Mouse (Mus musculus): Measurements from ENCODE around the gene Ddah2. TPM values are rescaled to one million over a fixed set of nuclear protein-coding genes. Genes with fewer than 3 reads are reported as not detected.
A peak's percentile ranks its signal among the peaks of the same experiment; 100 is the strongest.

Ddah2 gene
- polyA plus RNA-seq, 1 experiment, result 54.0 TPM

GRCm38 (mm10) chr17:35048932-35049440 lies 9.8 kb upstream of the Ddah2 start:
- H3K27me3 ChIP-seq (ENCODE audit: control insufficient read depth, insufficient read depth, low read length), result no peaks in the 10 kb centered on the region
- TF ChIP-seq CTCF (IDR thresholded peaks at IDR 0.05; ENCODE audit: borderline replicate concordance, control insufficient read depth, extremely low read depth, insufficient read depth, low read length, poor library complexity), result no peak
- TF ChIP-seq POLR2A (IDR thresholded peaks at IDR 0.05; ENCODE audit: control insufficient read depth, extremely low read depth, insufficient read depth, low read length, poor library complexity), result no peak
- peaks cover 16% of the 10 kb centered on the region for H3K36me3 ChIP-seq (ENCODE audit: control insufficient read depth, insufficient read depth, low read length)
- peaks cover 44% of the 10 kb centered on the region for H3K4me1 ChIP-seq (replicated peaks; ENCODE audit: control insufficient read depth, insufficient read depth, low read length)
- 33% methylated on average over 5 of the region's 5 CpGs for WGBS
- peak overlapping the region; percentile 86 for H3K27ac ChIP-seq (ENCODE audit: control insufficient read depth, insufficient read depth, low read length)
- DNase-seq, result no peak
- H3K4me3 ChIP-seq (ENCODE audit: control insufficient read depth, insufficient read depth, low read length), result no peak overlapping the region

DNA sequence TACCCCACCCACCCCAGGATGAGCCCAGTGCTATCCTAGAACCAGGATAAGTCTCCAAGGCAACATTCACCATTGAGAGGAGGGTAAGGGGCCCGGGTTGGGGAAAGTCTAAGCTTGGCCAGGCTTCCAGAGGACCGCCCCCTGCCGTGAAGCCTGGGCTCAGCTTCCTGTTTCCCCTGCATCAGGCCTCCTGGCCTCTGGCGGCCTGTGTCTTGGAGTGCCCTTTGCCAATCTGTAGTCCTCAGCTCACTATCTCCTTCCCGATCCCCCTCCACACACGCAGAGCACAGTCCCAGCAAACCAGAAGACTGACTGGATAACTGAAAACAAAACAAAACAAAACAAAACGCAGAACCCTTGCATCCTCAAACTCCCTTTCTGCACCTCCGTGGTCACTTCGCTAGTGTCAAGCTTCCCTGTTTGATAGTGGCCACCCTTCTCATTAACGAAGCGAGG lies 9.2 kb upstream of the Ddah2 start, which contains the start of gene Clic1:
TSS of gene Clic1 (plus strand) at position 406 of the 456 bp plus-strand sequence.
- peaks cover 44% of the 10 kb centered on the region for H3K4me1 ChIP-seq (replicated peaks; ENCODE audit: control insufficient read depth, insufficient read depth, low read length)
- 1% methylated on average over 11 of the region's 11 CpGs for WGBS
- H3K27ac ChIP-seq (ENCODE audit: control insufficient read depth, insufficient read depth, low read length), result peak within 1 kb of the TSS; percentile 86
- DNase-seq, result peak; percentile 66
- no peaks in the 10 kb centered on the region for H3K27me3 ChIP-seq (ENCODE audit: control insufficient read depth, insufficient read depth, low read length)
- H3K36me3 ChIP-seq (ENCODE audit: control insufficient read depth, insufficient read depth, low read length), result peaks cover 22% of the 10 kb centered on the region
- peak within 1 kb of the TSS; percentile 75 for H3K4me3 ChIP-seq (ENCODE audit: control insufficient read depth, insufficient read depth, low read length)
- TF ChIP-seq POLR2A (IDR thresholded peaks at IDR 0.05; ENCODE audit: control insufficient read depth, extremely low read depth, insufficient read depth, low read length, poor library complexity), result peak; percentile 32; the same call in 1 of the 2 replicates
- TF ChIP-seq CTCF (IDR thresholded peaks at IDR 0.05; ENCODE audit: borderline replicate concordance, control insufficient read depth, extremely low read depth, insufficient read depth, low read length, poor library complexity), result 0 out of 2 replicates have a peak, but pooled peaks have one; percentile 43

GRCm38 (mm10) chr17:35050126-35050750 lies 8.6 kb upstream of the Ddah2 start:
- Histone ChIP-seq H3K4me1 (replicated peaks; ENCODE audit: control insufficient read depth, insufficient read depth, low read length) (peaks cover 42% of the 10 kb centered on the region), H3K36me3 (ENCODE audit: control insufficient read depth, insufficient read depth, low read length) (peaks cover 26% of the 10 kb centered on the region), H3K4me3 (ENCODE audit: control insufficient read depth, insufficient read depth, low read length) (peak overlapping the region; percentile 75), H3K27me3 (ENCODE audit: control insufficient read depth, insufficient read depth, low read length) (no peaks in the 10 kb centered on the region), H3K27ac (ENCODE audit: control insufficient read depth, insufficient read depth, low read length) (peak overlapping the region; percentile 86)
- under 1% methylated on average over 27 of the region's 27 CpGs for WGBS
- DNase-seq, result peak; percentile 84
- TF ChIP-seq CTCF (IDR thresholded peaks at IDR 0.05; ENCODE audit: borderline replicate concordance, control insufficient read depth, extremely low read depth, insufficient read depth, low read length, poor library complexity), result no peak
- TF ChIP-seq POLR2A (IDR thresholded peaks at IDR 0.05; ENCODE audit: control insufficient read depth, extremely low read depth, insufficient read depth, low read length, poor library complexity), result 0 out of 2 replicates have a peak, but pooled peaks have one; percentile 27

DNA sequence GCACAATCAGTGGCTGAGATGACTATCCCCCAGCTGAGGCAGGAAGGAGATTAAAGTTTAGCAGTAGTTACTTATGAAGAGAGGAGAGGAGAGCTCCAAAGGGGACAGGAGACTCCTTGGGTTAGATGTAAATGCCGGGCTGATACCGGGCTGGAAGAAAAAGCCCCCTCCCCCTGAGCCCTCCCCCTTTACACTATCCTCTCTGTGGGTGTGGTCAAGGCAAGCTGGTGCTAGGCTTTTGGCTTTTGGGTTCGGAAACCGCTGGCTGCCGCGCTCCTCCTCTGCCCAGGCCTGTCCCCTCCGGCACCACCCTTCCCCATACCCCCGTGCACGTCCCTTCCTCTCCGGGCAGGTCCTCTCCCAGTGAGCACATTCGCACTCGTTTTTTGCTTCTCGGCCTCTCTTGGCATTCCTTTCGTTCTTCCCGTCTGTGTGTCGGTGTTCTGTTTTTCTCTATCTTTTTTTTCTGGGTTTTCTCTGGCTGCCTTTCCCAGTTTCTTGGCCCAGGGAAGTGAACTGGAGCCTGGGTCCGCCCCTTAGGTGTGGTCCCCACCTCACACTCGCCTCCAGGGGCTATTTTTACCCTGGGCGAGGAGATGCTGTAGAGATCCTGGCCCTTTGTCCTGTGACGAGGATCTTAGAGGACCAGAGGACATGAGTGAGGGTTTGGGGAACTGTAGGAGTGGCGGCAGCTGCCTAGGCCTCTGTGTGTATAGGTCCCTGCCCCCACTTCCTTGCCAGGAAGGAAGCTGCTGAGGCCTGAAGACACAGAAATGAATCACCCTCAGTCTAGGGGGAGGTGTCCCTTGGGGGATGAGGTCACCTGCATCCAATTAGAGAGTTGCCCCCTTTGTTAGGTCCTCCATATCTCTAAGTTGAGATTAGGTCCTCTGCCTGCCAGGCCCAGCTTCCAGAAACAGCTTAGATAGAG lies 7.4 kb upstream of the Ddah2 start:
- Histone ChIP-seq H3K4me3 (ENCODE audit: control insufficient read depth, insufficient read depth, low read length) (peak overlapping the region; percentile 75), H3K27me3 (ENCODE audit: control insufficient read depth, insufficient read depth, low read length) (no peaks in the 10 kb centered on the region), H3K4me1 (replicated peaks; ENCODE audit: control insufficient read depth, insufficient read depth, low read length) (peaks cover 34% of the 10 kb centered on the region), H3K27ac (ENCODE audit: control insufficient read depth, insufficient read depth, low read length) (peak overlapping the region; percentile 86), H3K36me3 (ENCODE audit: control insufficient read depth, insufficient read depth, low read length) (peaks cover 38% of the 10 kb centered on the region)
- peak; percentile 55; the same call in 1 of the 2 replicates for TF ChIP-seq POLR2A (IDR thresholded peaks at IDR 0.05; ENCODE audit: control insufficient read depth, extremely low read depth, insufficient read depth, low read length, poor library complexity)
- no peak for TF ChIP-seq CTCF (IDR thresholded peaks at IDR 0.05; ENCODE audit: borderline replicate concordance, control insufficient read depth, extremely low read depth, insufficient read depth, low read length, poor library complexity)
- WGBS, result 1% methylated on average over 21 of the region's 21 CpGs
- peak; percentile 80 for DNase-seq

- 91% methylated on average over 12 of the region's 12 CpGs for WGBS
- no peak overlapping the region for H3K4me3 ChIP-seq (ENCODE audit: control insufficient read depth, insufficient read depth, low read length)
- H3K36me3 ChIP-seq (ENCODE audit: control insufficient read depth, insufficient read depth, low read length), result peaks cover 42% of the 10 kb centered on the region
- no peak for TF ChIP-seq CTCF (IDR thresholded peaks at IDR 0.05; ENCODE audit: borderline replicate concordance, control insufficient read depth, extremely low read depth, insufficient read depth, low read length, poor library complexity)
- no peak for TF ChIP-seq POLR2A (IDR thresholded peaks at IDR 0.05; ENCODE audit: control insufficient read depth, extremely low read depth, insufficient read depth, low read length, poor library complexity)
- no peak for DNase-seq
- peaks cover 32% of the 10 kb centered on the region for H3K4me1 ChIP-seq (replicated peaks; ENCODE audit: control insufficient read depth, insufficient read depth, low read length)
- no peaks in the 10 kb centered on the region for H3K27me3 ChIP-seq (ENCODE audit: control insufficient read depth, insufficient read depth, low read length)
- H3K27ac ChIP-seq (ENCODE audit: control insufficient read depth, insufficient read depth, low read length), result peak overlapping the region; percentile 86; the same call in 1 of the 2 replicates
Observed at GRCm38 (mm10) chr17:35052271-35052798, 6.5 kb upstream of the Ddah2 start.
